Mouse (Mus musculus) ovary, postnatal 10 days (tissue): Measurements from ENCODE around the gene Irx2.

Experiments used
- DNase-seq: peaks from one replicate; pipeline ENCODE4 v3.0.0; 2022; ENCODE audit warnings: low spot score

The Irx2 gene

GRCm38 (mm10) chr13:72628462-72628916 lies at the start of gene Irx2:
Gene Irx2, plus strand, starts transcription at chr13:72628820.
- DNase-seq, result no peak

- DNase-seq, result no peak
Observed at GRCm38 (mm10) chr13:72581276-72581675, 47.3 kb upstream of the Irx2 start.

- no peak for DNase-seq
Observed at GRCm38 (mm10) chr13:72592526-72592925, 36.1 kb upstream of the Irx2 start.

- no peak for DNase-seq
Observed at GRCm38 (mm10) chr13:72593310-72593709, 35.3 kb upstream of the Irx2 start.

GRCm38 (mm10) chr13:72593710-72594111 lies 34.9 kb upstream of the Irx2 start:
- no peak for DNase-seq

GRCm38 (mm10) chr13:72599254-72599653 lies 29.4 kb upstream of the Irx2 start:
- DNase-seq, result no peak

- DNase-seq, result no peak
Observed at GRCm38 (mm10) chr13:72608706-72609105, 19.9 kb upstream of the Irx2 start.

- no peak for DNase-seq
Observed at GRCm38 (mm10) chr13:72610277-72610676, 18.3 kb upstream of the Irx2 start.

- no peak for DNase-seq
Observed at GRCm38 (mm10) chr13:72623926-72624846, 4.4 kb upstream of the Irx2 start.

GRCm38 (mm10) chr13:72624847-72625170 lies 3.8 kb upstream of the Irx2 start:
- no peak for DNase-seq

GRCm38 (mm10) chr13:72625236-72625950 lies 3.2 kb upstream of the Irx2 start:
- DNase-seq, result no peak

- no peak for DNase-seq
Observed at GRCm38 (mm10) chr13:72627391-72628321, 964 bp upstream of the Irx2 start.

GRCm38 (mm10) chr13:72628935-72629631 lies 463 bp downstream of the Irx2 start:
- no peak for DNase-seq

GRCm38 (mm10) chr13:72629806-72630205 lies 1.2 kb downstream of the Irx2 start:
- no peak for DNase-seq

- no peak for DNase-seq
Observed at GRCm38 (mm10) chr13:72630501-72631372, 2.1 kb downstream of the Irx2 start.

GRCm38 (mm10) chr13:72631373-72632021 lies 2.9 kb downstream of the Irx2 start:
- DNase-seq, result no peak

GRCm38 (mm10) chr13:72632361-72632760 lies 3.7 kb downstream of the Irx2 start:
- DNase-seq, result no peak

- no peak for DNase-seq
Observed at GRCm38 (mm10) chr13:72633097-72633496, 4.5 kb downstream of the Irx2 start.

- DNase-seq, result no peak
Observed at GRCm38 (mm10) chr13:72634752-72635315, 6.2 kb downstream of the Irx2 start.
